Mouse (Mus musculus): Measurements from ENCODE around the gene Fbxo46. TPM values are rescaled to one million over a fixed set of nuclear protein-coding genes. Genes with fewer than 3 reads are reported as not detected.

Fbxo46 gene
- total RNA-seq, 2 experiments from 2014 or later, result 4.6 to 5.3 TPM

DNA sequence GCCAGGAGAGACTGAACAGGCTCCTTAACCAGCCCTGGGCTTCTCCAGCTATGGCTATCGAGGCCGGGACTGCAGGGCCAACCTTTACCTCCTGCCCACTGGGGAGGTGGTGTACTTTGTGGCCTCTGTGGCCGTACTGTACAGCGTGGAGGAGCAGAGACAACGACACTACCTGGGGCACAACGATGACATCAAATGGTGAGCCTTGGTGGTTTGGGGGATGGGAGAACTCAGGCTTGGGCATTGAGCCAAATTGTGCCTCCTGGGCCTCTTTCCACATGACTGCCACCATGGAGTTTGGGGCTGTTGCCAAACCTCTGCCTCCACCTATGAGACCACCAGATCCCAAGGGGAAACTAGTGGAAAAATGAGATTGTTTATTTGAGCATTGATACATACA is 65.1 kb downstream of the Fbxo46 start:
- no peak for DNase-seq
- intact Hi-C loops (cut with DNase I), result no loop called here

Small RNA genes lying within 50 kb of the gene (microRNA-seq; reads per million reads assigned to microRNA genes)
- 2.0 to 6.5 reads per million in 2 experiments for gene Mir3100 (ENCODE audit: borderline number of aligned reads in 2 of 2)
- 257 to 303 reads per million in 2 experiments for gene Mir330 (ENCODE audit: borderline number of aligned reads in 2 of 2)

Other genes with a start within 250 kb of the Fbxo46 start
- 1 to 10 TPM; 1.4 to 1.6 TPM for gene Pglyrp1, start 248.5 kb upstream of the Fbxo46 start, total RNA-seq (2021)
- 10 to 100 TPM in 1 of 2 experiments, 1 to 10 TPM in 1; 7.7 to 11.0 TPM for gene Ccdc61, start 209.4 kb upstream of the Fbxo46 start, total RNA-seq (2021)
- 1 to 10 TPM; 4.8 to 7.7 TPM for gene Nova2, start 194.0 kb upstream of the Fbxo46 start, total RNA-seq (2021)
- not detected for gene Nanos2, start 132.5 kb upstream of the Fbxo46 start, total RNA-seq (2021)
- 1 to 10 TPM; 3.4 to 4.3 TPM for gene Mypop, start 128.6 kb upstream of the Fbxo46 start, total RNA-seq (2021)
- gene Irf2bp1, start 115.8 kb upstream of the Fbxo46 start, total RNA-seq (2021), result 10 to 100 TPM; 19.6 to 23.0 TPM
- not detected for gene Foxa3, start 96.3 kb upstream of the Fbxo46 start, total RNA-seq (2021)
- gene Sympk, start 95.5 kb upstream of the Fbxo46 start, total RNA-seq (2021), result 10 to 100 TPM; 85.2 to 86.8 TPM
- gene Rsph6a, start 65.2 kb upstream of the Fbxo46 start, total RNA-seq (2021), result not detected
- 10 to 100 TPM; 48.8 to 52.4 TPM for gene Dmwd, start 43.6 kb upstream of the Fbxo46 start, total RNA-seq (2021)
- 100 to 1,000 TPM; 512 to 563 TPM for gene Dmpk, start 36.0 kb upstream of the Fbxo46 start, total RNA-seq (2021)
- gene Six5, start 25.3 kb upstream of the Fbxo46 start, total RNA-seq (2021), result 10 to 100 TPM in 1 of 2 experiments, 1 to 10 TPM in 1; 7.2 to 10.2 TPM
- not detected for gene Gm4969, start 1.5 kb upstream of the Fbxo46 start, total RNA-seq (2021)
- 1 to 10 TPM; 3.8 to 4.8 TPM for gene Qpctl, start 29.4 kb downstream of the Fbxo46 start, total RNA-seq (2021)
- 10 to 100 TPM; 66.8 to 67.0 TPM for gene Snrpd2, start 29.9 kb downstream of the Fbxo46 start, total RNA-seq (2021)
- gene Gipr, start 46.3 kb downstream of the Fbxo46 start, total RNA-seq (2021), result under 1 TPM in 1 of 2 experiments, not detected in 1; 0.14 TPM
- gene Eml2, start 56.6 kb downstream of the Fbxo46 start, total RNA-seq (2021), result 10 to 100 TPM; 34.3 to 44.4 TPM
- gene Gpr4, start 92.7 kb downstream of the Fbxo46 start, total RNA-seq (2021), result 10 to 100 TPM in 1 of 2 experiments, 1 to 10 TPM in 1; 7.9 to 10.6 TPM
- gene Opa3, start 108.5 kb downstream of the Fbxo46 start, total RNA-seq (2021), result 10 to 100 TPM; 53.9 to 62.9 TPM
- gene Vasp, start 152.0 kb downstream of the Fbxo46 start, total RNA-seq (2021), result 10 to 100 TPM; 32.6 to 36.1 TPM
- not detected for gene Ppm1n, start 160.2 kb downstream of the Fbxo46 start, total RNA-seq (2021)
- 100 to 1,000 TPM; 137 to 148 TPM for gene Rtn2, start 162.8 kb downstream of the Fbxo46 start, total RNA-seq (2021)
- under 1 TPM; 0.14 to 0.86 TPM for gene Fosb, start 190.2 kb downstream of the Fbxo46 start, total RNA-seq (2021)
- 10 to 100 TPM; 43.4 to 48.0 TPM for gene Ercc1, start 224.9 kb downstream of the Fbxo46 start, total RNA-seq (2021)
- gene Cd3eap, start 239.6 kb downstream of the Fbxo46 start, total RNA-seq (2021), result 10 to 100 TPM; 10.4 to 11.2 TPM
- 10 to 100 TPM; 35.8 to 44.2 TPM for gene Ppp1r13l, start 239.9 kb downstream of the Fbxo46 start, total RNA-seq (2021)